Mouse (Mus musculus) hindbrain, embryonic 16.5 days (tissue): Measurements from ENCODE around the gene Psmb1. TPM values are rescaled to one million over a fixed set of nuclear protein-coding genes. Genes with fewer than 3 reads are reported as not detected.

Experiments used
- ATAC-seq: fragments of 200-750 bp; cut with Nextera tagmentation; 2 replicates; pipeline ENCODE4 v1.8.0; 2017; ENCODE audit warnings: moderate TSS enrichment, moderate library complexity
- H3K27ac ChIP-seq: fragments of 300-500 bp; sonication (generic); 2 replicates; pipeline ENCODE4 v1.5.1; 2014; ENCODE audit warnings: low read depth, mild to moderate bottlenecking, control low read depth, low read length, moderate library complexity
- H3K27me3 ChIP-seq: fragments of 300-500 bp; sonication (generic); replicated peaks from 2 replicates; pipeline ENCODE4 v1.6.1; 2014; ENCODE audit warnings: low read length; ENCODE audit not compliant: control insufficient read depth, insufficient read depth
- H3K36me3 ChIP-seq: fragments of 300-500 bp; sonication (generic); 2 replicates; pipeline ENCODE4 v1.6.1; 2014; ENCODE audit warnings: mild to moderate bottlenecking, low read length, moderate library complexity, mixed read lengths; ENCODE audit not compliant: control insufficient read depth, insufficient read depth
- H3K4me1 ChIP-seq: fragments of 300-500 bp; sonication (generic); 2 replicates; pipeline ENCODE4 v1.6.1; 2014; ENCODE audit warnings: low read depth, low read length; ENCODE audit not compliant: control insufficient read depth, insufficient read depth
- H3K4me2 ChIP-seq: fragments of 300-500 bp; sonication (generic); 2 replicates; pipeline ENCODE4 v1.6.1; 2014; ENCODE audit warnings: mild to moderate bottlenecking, low read length, control low read depth, moderate library complexity
- H3K4me3 ChIP-seq: fragments of 300-500 bp; sonication (generic); 2 replicates; pipeline ENCODE4 v1.5.1; 2014; ENCODE audit warnings: mild to moderate bottlenecking, low read length, control low read depth, moderate library complexity
- H3K9ac ChIP-seq: fragments of 300-500 bp; sonication (generic); 2 replicates; pipeline ENCODE4 v1.6.1; 2014; ENCODE audit warnings: low read depth, mild to moderate bottlenecking, control low read depth, low read length, moderate library complexity
- H3K9me3 ChIP-seq: fragments of 300-500 bp; sonication (generic); 2 replicates; pipeline ENCODE4 v1.6.1; 2014; ENCODE audit warnings: mild to moderate bottlenecking, low read length, moderate library complexity; ENCODE audit not compliant: control insufficient read depth
- WGBS: fragments of 180-500 bp; shearing (Covaris S2); extraction: QIAGEN DNeasy Blood & Tissue Kit; methylation state at CpG from one replicate; pipeline ENCODE4 v1.1.7; 2014; 5-methylcytosine and 5-hydroxymethylcytosine counted together
- polyA plus RNA-seq: library from polyadenylated mRNA; unstranded; fragments of >200 nt; fragmentation: Nextera tagmentation; extraction: Ambion mirVana; gene quantifications from 2 replicates; pipeline ENCODE4 v1.2.1, GENCODE M21; 2015

The Psmb1 gene
- polyA plus RNA-seq, 1 experiment from 2014 or later = 248 TPM

- H3K27ac ChIP-seq = no peak overlapping the region
- no peaks in the 10 kb centered on the region for H3K4me1 ChIP-seq
- no peak overlapping the region for H3K4me2 ChIP-seq
- 87% methylated on average over 3 of the region's 3 CpGs for WGBS
- ATAC-seq = no peak
- H3K4me3 ChIP-seq = no peak overlapping the region
- H3K36me3 ChIP-seq = peaks cover 41% of the 10 kb centered on the region
- H3K9me3 ChIP-seq = no peaks in the 10 kb centered on the region
- H3K9ac ChIP-seq = no peak overlapping the region
- no peaks in the 10 kb centered on the region for H3K27me3 ChIP-seq
These were observed 73.6 kb downstream of the Psmb1 start for GRCm38 (mm10) chr17:15425931-15426330.

Other genes with a start within 250 kb of the Psmb1 start
- gene Dll1, start 122.9 kb downstream of the Psmb1 start, polyA plus RNA-seq = 16.3 and 17.7 TPM in 2 replicates
- gene Fam120b, start 103.5 kb downstream of the Psmb1 start, polyA plus RNA-seq = 45.8 and 48.0 TPM in 2 replicates
- 51.1 and 52.6 TPM in 2 replicates for gene Tbp, start 137 bp upstream of the Psmb1 start, polyA plus RNA-seq
- 49.8 and 55.0 TPM in 2 replicates for gene Pdcd2, start 27.6 kb upstream of the Psmb1 start, polyA plus RNA-seq
- 1.4 and 1.7 TPM in 2 replicates for gene Prdm9, start 64.6 kb upstream of the Psmb1 start, polyA plus RNA-seq
- gene Chd1, start 205.2 kb upstream of the Psmb1 start, polyA plus RNA-seq = 12.2 and 13.1 TPM in 2 replicates